Mouse (Mus musculus) urinary bladder, adult 18-20 months (tissue): ENCODE data around the gene Ccdc134.
"Not testable (repeated sequence)": the region's sequence is repeated elsewhere in the genome, so short reads cannot be mapped to it uniquely, and the experiment has no call there.

ENCODE experiments used
- DNase-seq, 2 experiments: peaks; one replicate each; pipeline ENCODE4 v3.0.0; 2022; ENCODE audit warnings: low spot score in 2 of 2, mixed read lengths in 2 of 2

Gene Ccdc134

DNA sequence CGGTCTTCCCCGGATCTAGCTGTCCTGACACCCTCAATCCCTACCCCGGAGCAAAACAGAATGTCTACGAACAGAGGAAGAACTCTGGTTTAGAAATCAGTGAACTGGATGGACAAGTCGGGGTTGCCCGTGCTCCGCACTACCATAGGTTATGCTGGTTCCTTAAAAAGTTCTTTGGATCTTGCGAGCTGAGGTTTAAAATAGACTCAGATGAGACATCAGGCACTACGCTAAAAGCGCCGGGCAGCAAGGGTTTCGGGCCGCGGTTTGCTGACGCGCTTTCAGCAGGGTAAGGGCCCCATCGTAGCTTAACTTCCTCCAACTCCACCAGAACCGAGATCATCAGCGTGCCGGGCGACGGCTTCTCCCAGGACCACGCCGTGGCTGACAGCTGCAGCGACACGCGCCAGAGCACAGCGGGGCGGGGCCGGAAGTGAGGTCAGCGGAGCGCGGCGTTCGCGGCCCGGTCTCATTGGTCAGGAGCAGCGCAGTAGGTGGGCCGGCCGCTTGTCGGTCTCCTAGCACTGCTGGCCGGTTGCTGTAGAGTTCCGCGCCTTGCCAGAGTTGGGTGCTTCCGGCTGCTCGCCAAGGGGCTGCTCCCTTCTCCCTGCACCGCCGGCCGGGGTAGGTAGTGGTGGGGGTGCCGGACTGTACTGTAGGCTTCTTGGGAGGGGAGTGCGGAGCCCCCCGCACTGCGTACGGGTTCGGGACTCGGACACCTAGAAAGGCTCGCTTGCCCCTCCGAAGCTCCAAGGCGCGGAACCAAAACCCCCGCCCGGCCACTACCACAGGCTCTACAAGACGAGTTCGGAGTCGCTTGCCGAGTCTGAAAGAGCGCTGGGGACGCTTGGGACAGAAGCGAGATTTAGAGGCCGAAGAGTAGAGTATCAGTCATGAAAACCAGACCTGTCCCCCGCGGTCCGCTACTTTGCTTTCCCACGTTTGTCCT, at the start of gene Ccdc134:
Gene Ccdc134 (plus strand): TSS at position 497 of the 949 bp plus-strand sequence.
- peak; percentile 94 to 96 for DNase-seq

DNA sequence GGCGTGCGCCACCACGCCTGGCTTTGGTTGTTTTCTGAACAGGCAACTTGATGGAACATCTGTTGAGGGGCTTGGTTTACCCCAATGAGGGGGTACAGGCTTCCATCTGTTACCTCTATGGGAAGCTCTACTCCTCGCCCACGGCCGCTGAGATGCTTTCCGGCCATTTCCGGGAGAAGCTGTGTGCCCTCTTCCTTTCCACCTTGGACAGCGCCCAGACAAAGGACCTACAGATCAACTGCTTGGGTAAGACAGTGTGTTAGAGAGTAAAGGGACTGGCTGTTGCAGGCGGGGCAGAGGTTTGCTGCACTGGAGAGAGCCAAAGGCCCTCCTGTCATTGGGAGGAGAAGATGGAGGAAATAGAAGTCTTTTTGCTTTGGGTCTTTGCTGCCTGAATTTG, 47.8 kb upstream of the Ccdc134 start:
- no peak for DNase-seq

DNA sequence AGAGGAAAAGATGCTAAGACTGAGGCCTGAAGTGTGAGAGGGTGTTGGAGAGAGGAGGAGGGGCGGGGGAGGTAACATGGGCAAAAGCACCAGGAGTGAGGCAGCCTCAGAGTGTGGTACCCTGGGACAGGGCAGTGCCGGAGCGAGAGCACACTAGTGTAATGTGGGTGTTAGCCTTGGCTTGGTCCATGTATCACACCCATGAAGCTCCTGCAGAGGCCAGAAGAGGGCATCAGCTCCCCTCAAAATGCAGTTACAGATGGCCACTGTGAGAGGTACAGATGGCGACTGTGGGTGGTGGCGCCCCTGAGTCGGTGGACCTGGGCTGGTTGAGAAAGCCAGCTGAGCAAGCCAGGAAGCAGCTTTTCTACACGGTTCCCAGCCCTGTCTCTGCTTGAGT, 46.6 kb upstream of the Ccdc134 start:
- DNase-seq = peak in 1 of 2 experiments; percentile 11

DNA sequence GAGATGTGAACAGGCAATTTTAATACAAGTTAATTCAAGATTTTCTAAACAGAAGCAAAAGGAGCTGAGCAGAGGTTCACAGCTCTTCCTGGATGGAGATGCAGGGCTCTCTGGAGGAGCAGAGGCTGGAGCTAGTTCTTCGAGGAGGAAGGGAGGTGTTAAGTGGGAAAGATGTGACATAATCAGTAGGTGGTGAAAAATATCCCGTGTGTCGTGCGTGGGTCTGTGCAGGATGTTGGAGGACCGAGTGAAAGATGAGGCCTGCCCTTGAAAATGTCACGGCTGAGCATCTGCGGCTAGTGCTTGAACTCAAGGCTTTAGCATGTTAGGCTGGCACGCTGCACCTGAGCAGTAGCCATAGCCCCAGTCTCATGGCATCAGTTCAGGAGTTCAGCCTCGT, 42.1 kb upstream of the Ccdc134 start:
- DNase-seq = no peak

DNA sequence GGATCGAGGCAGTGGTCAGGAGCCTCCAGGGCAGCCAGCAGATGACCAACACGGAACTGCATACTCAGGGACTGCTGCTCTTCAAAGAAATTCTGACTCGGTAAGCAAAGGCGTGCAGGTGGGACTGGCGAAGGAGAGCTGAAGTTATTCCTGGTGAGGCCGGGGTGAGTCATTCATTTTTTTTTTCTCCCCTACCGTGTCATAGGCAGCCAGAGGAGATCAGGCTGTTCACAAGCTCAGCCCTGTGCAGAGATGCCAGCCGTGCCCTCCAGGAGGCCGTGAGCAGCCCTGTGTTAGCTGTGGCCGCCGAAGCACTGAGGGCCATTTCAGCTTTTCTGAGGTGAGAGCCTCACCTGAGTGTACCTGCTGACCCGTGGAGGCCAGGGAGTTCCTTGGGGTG, 41.6 kb upstream of the Ccdc134 start:
- DNase-seq = no peak

DNA sequence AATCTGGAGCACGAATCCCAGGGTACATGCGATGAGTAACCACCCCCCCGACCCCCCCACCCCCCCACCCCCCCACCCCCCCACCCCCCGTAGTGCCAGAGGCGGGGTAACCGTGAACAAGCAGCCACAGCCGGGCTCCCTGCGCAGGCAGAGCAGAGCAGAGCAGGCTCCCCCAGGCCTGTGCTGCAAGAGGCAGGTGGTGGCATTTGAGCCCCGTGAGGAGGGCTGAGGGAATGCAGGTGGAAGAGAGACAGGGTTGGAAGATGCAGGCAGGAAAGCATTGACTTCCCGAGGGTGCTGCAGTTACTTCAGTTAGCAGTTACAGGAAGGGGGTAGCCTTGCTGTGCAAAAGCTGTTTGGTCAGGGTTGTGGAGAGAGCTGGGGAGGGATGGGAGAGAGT, 40.5 kb upstream of the Ccdc134 start:
- no peak for DNase-seq

DNA sequence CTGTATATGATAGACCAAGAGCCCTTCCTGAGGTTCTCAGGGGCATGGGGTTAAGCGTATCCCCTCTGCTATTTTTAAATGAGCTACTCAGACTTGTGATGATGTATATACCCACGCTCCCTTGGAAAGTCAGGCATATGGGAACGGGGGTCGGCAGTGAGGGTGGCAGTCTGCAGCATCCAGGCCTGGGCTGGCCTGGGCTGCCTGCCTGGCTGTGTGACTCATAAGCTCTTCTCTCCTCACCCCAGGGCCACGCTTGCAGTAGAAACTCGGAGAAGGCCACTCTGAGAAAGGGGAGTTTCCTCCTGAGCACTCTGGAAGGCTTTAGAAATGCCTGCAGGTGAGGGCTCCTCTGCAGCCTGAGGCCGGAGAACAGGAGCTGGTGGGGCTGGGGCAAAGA, 36.7 kb upstream of the Ccdc134 start:
- no peak for DNase-seq

DNA sequence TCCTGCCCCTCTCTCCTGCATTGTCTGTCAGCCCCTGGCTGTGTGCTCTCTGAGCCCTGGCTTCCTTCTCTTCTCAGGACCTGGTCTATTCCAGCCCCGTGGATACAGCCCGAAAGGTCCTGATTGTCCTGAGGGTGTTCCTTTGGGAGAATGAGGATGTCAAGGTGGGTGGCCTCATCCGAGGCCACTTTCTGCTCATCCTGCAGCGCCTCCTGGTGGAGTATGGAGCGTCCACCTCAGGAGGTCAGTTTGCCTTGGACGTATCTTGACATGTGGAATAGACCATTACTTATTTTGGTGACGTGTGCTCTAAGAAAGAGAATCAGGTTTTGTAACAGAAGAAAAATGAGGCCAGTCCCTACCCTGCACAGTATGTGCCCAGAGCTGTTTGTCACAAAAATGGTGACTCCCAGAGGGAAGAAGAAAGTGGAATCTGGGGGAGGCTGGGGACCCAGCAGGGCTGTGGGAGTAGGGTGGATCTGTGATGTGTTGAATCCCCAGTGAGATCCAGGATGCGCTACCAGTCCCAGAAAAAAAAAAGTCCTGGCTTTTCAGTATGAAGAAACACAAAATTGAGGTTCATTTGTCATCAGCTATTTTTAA, 20.7 kb upstream of the Ccdc134 start:
- DNase-seq = peak in 1 of 2 experiments; percentile 24

DNA sequence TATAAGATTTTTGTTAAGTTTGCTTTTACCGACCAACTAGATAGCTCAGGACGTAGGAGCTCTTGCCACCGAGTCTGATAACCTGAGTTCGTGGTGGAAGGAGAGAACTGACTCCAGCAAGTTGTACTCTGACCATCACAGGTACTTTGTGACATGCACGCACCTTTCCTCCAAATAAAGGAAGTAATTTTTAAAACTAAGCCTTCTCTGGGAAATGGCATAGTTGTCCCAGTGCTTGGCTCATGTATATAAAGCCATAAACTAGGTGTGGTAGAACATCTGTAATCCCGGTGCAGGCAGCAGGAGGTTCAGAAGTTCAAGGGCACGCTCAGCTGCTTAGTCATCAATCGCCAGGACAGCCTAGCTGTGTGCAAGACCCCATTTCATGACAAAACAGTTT, 7.2 kb upstream of the Ccdc134 start:
- no peak for DNase-seq

DNA sequence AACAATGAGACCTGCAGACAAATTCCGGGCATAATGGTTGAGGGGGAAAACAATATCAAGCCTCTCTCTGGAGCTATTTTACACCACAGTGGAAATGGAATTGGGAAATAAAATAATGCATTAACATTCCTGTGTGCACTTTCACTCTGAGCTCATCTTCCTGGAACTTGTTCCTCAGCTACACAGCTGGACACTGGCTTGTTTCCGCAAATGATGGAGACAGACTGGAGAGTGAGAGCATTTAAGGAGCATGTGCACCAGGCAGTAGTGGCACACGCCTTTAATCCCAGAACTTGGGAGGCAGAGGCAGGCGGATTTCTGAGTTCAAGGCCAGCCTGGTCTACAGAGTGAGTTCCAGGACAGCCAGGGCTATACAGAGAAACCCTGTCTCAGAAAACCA, 1.0 kb upstream of the Ccdc134 start:
- not testable (repeated sequence) for DNase-seq

DNA sequence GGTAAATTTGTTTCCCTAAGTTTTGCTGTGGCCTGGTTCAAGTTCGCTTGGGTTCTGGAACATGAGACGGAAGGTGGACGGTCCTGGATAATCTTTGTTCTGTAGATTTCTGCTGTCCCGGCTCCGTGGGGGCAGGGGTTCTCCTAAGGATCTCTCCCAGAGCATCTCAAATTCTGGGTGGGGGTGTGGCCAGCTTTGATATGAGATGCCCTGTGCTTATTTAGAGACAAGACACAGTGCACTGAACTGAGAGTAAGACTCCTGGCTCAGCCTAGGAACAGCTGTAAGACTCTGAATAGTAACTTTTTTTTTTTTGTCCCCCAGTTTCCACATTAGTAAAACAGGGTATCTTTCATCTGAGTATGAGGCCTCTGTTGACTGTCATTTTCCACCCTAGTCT, 676 bp downstream of the Ccdc134 start:
- peak in 1 of 2 experiments; percentile 5 for DNase-seq

DNA sequence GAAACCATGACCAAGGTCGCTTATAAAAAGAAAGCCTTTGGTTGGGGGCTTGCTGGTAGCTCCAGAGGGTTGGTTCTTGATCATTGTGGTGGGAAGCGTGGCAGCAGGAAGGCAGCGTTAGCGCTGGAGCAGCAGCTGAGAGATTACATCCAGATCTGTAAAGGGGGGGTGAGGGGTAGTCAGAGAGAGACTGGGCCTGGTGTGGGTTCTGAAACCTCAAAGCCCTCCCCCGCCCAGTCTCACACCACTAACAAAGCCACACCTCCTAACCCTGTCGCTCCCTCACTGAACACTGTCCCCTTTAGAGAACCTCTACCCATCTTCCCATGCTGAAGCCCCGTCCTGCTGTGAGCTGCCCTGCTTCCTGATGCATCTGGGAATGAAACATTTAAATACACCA, 2.9 kb downstream of the Ccdc134 start:
- no peak for DNase-seq

DNA sequence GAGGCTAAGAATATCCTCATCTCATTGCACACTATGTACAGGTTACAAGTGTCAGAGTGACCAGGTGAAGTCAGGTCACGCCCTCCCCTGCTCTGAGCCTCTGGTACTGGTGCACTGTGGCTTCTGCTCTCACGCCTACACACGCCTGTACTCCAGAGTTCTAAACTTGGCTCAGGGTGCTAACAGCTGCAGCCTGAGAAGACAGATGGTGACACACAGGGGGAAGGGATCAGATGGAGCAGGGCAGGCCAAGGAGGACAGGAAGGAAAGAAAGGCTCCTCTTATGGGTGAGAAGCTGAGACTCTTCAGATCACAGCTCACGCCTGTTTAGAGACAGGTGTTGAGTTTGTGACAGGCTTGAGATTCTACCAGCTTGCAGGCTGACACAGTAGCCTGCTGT, 7.7 kb downstream of the Ccdc134 start:
- DNase-seq = no peak

DNA sequence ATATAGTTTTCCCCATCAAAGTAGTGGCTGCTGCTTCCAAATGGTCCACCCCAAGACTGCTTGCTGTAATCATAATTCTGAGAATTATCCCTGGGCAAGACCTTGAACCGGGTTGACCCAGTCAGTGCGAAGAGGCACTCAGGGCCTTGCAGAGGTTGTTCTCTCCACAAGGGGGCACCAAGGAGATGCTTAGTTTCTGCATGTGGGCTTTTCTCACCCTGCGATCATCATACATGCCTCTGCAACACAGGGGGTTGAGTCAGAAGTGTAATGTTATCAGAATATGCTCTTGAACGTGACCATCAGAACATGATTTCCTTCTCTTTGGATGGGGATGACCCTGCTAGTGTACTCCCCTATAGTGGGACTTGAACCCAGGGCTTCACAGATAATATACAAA, 10.8 kb downstream of the Ccdc134 start:
- DNase-seq = peak in 1 of 2 experiments; percentile 37

DNA sequence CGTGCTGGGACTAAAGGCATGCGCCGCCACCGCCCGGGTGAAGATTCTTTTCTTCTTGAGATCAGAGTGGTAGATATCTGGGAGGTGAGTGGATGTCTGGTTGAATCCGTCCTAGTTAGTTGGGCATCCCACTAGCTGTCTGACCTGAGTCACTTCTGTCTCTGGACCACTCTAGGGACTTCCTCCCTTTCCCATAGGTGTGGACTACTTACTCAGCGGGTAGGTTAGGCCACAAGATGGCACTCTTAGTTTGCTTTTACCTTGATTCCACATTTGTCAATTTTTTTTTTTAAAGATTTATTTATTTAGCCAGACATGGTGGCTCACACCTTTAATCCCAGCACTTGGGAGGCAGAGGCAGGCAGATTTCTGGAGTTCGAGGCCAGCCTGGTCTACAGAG, 11.5 kb downstream of the Ccdc134 start:
- DNase-seq = no peak

DNA sequence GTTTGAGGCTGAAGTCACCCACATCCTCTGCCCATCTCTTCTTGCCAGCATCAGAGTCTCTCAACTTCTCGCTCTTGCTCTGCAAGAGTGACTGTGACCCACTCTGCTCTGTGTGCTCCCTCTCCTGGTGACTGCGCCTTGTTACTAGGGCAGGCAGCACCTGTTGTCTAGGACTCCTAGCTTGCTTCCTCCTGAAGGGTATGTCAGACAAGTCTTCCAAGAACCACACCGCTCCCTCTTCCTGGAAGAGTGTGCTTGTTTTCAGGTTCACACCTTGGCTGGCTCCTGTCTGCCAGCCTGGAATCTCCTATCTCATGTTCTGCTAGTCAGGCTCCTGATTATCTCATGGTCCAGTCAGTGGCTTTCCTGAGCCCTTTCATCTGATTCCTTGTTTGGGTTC, 12.6 kb downstream of the Ccdc134 start:
- no peak for DNase-seq

DNA sequence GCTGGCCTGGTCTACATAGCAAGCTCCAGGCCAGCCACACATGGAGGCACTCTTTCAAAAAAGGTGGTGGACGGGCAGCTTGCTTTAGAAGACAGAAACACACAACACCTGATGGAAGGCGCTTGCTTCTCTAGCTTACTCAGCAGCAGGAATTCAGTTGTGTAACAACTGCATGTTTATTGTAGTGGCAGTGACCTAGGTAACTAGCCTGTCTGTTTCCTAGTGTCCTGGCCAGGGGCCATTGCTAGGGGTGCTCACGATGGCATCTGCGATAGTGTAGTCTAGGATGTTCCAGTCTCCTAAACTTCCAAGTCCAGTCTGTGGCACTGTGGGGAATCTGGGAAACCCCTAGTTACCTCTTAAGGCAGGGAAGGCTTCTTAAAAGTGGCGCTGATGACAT, 16.4 kb downstream of the Ccdc134 start:
- DNase-seq = no peak

DNA sequence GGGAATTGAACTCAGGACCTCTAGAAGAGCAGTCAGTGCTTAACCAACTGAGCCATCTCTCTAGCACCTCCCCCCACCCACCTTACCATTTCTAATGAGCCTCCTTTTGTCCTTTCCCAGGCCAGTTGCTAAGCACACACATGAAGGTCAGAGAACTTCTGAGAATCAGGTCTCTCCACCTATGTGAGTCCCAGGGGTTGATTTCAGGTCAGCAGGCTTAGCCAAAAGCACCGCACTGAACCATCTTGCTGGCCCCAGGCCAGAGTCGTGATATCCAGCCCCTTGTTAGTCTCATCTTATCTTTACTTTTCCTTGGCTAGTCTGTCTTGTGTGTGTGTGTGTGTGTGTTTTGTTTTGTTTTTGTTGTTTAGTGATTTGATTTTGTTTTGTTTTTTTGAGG, 17.7 kb downstream of the Ccdc134 start:
- DNase-seq = no peak

DNA sequence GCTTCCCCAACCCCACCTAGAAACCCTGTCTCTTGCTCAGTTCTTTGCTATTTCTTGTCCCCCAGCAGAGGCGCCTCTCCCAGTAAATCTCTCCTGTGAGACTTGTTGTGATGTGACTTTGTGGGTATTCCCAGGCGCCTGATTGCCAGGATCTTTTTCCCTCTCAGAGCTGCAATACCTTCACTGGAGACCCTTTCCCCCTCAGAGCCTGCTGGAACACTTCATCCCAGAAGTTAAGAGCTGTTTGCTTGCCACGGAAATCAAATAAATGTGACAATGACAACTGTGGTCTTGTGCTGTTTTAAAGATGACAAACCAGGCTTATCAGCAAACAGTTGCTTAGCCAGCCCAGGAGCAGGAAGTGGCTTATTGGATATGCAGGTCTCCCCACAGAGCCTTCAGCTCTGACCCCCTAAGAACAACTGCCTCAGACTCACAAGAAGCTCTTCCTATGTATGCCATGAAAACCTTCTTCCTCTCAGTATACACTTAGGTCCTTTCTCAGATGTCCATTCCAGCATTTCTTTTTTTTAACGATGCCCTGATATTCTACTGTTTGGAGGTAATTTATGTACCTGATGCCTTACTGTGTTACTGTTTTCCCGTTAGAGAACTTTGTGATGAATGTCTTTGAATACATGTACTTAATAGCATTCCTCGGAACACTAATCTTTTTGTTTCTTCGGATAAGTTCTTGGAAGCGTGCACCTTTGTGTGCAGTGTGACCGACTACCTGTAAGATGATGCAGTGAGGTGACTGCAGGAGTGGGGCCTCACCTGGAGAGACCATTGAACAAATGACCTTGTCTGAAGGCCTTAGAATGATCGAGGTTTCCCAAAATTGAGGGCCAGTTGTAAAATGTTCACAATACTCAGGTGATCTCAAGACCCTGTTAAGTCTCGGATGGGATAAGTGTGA, 18.4 kb downstream of the Ccdc134 start:
- no peak for DNase-seq

DNA sequence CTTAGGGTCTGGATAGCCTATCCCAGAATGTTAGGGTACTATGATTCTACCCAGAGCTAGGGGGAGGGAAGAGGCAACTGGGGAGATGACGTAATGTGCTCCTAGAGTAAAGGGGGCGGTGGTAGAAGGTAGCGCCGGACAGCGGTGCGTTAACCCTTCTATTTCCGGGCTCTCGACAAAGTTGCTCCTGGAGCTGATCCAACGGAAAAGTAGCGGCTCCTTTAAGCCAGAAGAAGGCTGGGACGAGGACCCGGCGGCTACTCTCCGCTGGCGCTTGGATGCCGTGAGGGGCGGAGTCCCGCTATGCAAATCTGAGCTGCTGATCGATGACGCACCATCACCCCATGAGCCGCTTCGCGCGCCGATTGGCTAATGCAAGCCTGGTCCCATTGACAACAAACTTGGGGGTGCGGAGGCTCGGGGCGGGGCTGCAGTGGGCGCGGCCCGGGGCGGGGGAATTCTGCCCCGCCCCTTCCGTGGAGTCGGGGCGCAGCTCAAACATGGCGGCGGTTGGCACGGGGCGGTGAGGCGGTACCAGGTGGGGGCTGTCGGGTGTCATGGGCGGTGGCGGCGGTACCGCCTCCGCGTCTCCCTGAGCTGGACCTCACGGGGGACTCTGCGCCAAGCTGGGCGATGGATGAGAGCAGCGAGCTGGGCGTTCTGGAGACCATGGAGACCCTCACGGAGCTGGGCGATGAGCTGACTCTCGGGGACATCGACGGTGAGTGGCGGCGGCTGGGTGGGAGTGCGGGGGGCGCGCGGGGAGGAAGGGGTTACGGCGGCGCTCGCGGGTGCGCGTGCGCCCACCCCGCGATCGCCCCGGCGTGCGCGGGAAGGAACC, 19.3 kb downstream of the Ccdc134 start, which contains the start of gene Srebf2:
Gene Srebf2 (plus strand): TSS at position 412 of the 841 bp plus-strand sequence.
- peak; percentile 92 to 99 for DNase-seq

DNA sequence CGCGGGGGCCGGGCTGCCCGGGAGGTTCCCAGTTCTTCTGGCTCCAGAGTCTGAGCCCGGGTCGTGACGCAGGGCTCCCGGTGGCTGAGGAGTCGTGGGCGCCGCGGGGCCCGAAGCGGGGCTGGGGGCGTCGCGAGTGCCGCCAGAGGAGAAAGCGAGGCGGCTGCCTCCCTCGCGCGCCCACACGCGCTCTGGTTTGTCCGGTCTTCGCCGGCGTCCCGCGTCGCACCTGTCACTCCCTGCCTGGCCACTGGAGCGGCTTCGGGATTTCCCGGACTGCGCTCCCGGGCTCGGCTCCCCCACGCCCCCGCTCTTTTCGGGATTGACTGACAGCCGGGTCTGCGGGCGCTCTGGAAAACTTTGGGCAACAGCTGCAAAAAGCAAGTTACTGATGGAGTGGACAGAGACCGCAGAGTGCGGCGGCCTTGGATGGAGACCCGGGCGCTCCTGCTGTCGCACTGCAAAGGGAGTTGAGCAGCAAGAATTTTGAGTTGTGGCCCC, 19.9 kb downstream of the Ccdc134 start:
- peak in 1 of 2 experiments; percentile 67 for DNase-seq
